Comparison of ENCODE assay signal across 8 mouse cellular contexts in the genomic region with DNA sequence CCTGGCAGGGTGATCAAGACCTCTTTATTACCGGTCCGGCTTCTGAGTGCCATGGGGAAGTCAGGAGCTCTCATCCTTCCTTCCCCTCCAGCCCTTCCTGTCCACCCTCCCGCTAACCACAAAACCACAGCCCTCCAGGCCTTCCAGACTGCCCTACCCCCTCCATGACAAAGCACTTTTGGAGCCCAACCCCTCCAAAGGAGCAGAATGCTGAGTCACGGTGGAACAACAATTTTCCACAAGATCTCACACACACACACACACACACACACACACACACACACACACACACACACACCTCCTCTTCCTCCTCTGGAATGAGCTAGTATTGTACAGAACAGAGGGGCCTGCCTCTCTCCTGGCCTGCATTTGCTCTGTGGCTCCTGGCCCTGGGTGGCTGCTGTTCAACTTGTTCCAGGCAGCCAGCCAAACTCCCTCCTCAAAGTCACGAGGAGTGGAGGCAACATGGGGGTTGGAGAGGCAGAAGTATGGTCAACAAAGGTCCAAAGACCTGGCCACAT. TPM values are rescaled to one million over a fixed set of nuclear protein-coding genes. Genes with fewer than 3 reads are reported as not detected.
DNase-seq lines count a peak whose midpoint lies in the region; ATAC-seq lines count a peak whose summit lies in the region.

No protein-coding gene starts in this region.

- no peak overlapping the region for H3K4me2 ChIP-seq in hindbrain, embryonic 16.5 days (ENCODE audit: low read length)
- H3K4me2 ChIP-seq in hindbrain, embryonic 13.5 days = no peak overlapping the region
- H3K4me2 ChIP-seq in liver, embryonic 11.5 days = peak overlapping the region; percentile 53
- H3K4me2 ChIP-seq in forebrain, embryonic 16.5 days (ENCODE audit: low read length) = no peak overlapping the region

- H3K9me3 ChIP-seq in hindbrain, embryonic 16.5 days (ENCODE audit: control insufficient read depth, low read length) = no peaks in the 10 kb centered on the region
- no peaks in the 10 kb centered on the region for H3K9me3 ChIP-seq in hindbrain, embryonic 13.5 days
- no peaks in the 10 kb centered on the region for H3K9me3 ChIP-seq in liver, embryonic 11.5 days (ENCODE audit: control insufficient read depth, low read length)
- H3K9me3 ChIP-seq in forebrain, embryonic 16.5 days (ENCODE audit: control insufficient read depth, low read length) = no peaks in the 10 kb centered on the region

- no peak overlapping the region for H3K4me3 ChIP-seq in hindbrain, embryonic 16.5 days (ENCODE audit: low read length)
- H3K4me3 ChIP-seq in hindbrain, embryonic 13.5 days = no peak overlapping the region
- no peak overlapping the region for H3K4me3 ChIP-seq in liver, embryonic 11.5 days (ENCODE audit: low read depth, low read length)
- H3K4me3 ChIP-seq in forebrain, embryonic 16.5 days (replicated peaks; ENCODE audit: low read length) = no peak overlapping the region

- no peaks in the 10 kb centered on the region for H3K36me3 ChIP-seq in hindbrain, embryonic 16.5 days (ENCODE audit: control insufficient read depth, insufficient read depth, low read length)
- H3K36me3 ChIP-seq in hindbrain, embryonic 13.5 days = no peaks in the 10 kb centered on the region
- peaks cover under 1% of the 10 kb centered on the region; the same call in 1 of the 2 replicates for H3K36me3 ChIP-seq in liver, embryonic 11.5 days (ENCODE audit: control insufficient read depth, insufficient read depth, low read length)
- H3K36me3 ChIP-seq in forebrain, embryonic 16.5 days (ENCODE audit: control insufficient read depth, insufficient read depth) = no peaks in the 10 kb centered on the region

- H3K27ac ChIP-seq in hindbrain, embryonic 16.5 days (ENCODE audit: low read depth, low read length) = peak overlapping the region; percentile 45; the same call in 1 of the 2 replicates
- no peak overlapping the region for H3K27ac ChIP-seq in hindbrain, embryonic 13.5 days
- peak overlapping the region; percentile 79 for H3K27ac ChIP-seq in liver, embryonic 11.5 days (ENCODE audit: low read depth, low read length)
- no peak overlapping the region for H3K27ac ChIP-seq in forebrain, embryonic 16.5 days (ENCODE audit: low read length)

- 58% methylated on average over 5 of the region's 5 CpGs for WGBS in hindbrain, embryonic 16.5 days
- WGBS in hindbrain, embryonic 13.5 days = 63% methylated on average over 5 of the region's 5 CpGs
- WGBS in liver, embryonic 11.5 days = 21% methylated on average over 5 of the region's 5 CpGs
- WGBS in forebrain, embryonic 16.5 days = 55% methylated on average over 5 of the region's 5 CpGs

- H3K4me1 ChIP-seq in hindbrain, embryonic 16.5 days (ENCODE audit: control insufficient read depth, insufficient read depth, low read depth, low read length) = peaks cover 9% of the 10 kb centered on the region
- peaks cover 11% of the 10 kb centered on the region for H3K4me1 ChIP-seq in hindbrain, embryonic 13.5 days (replicated peaks)
- H3K4me1 ChIP-seq in liver, embryonic 11.5 days (replicated peaks; ENCODE audit: control insufficient read depth, insufficient read depth, low read length) = peaks cover 45% of the 10 kb centered on the region
- H3K4me1 ChIP-seq in forebrain, embryonic 16.5 days (replicated peaks; ENCODE audit: control insufficient read depth, insufficient read depth, low read length) = peaks cover 11% of the 10 kb centered on the region

- no peak overlapping the region for H3K9ac ChIP-seq in hindbrain, embryonic 16.5 days (ENCODE audit: low read depth, low read length)
- no peak overlapping the region for H3K9ac ChIP-seq in hindbrain, embryonic 13.5 days
- peak overlapping the region; percentile 55 for H3K9ac ChIP-seq in liver, embryonic 11.5 days (ENCODE audit: low read depth, low read length)
- no peak overlapping the region for H3K9ac ChIP-seq in forebrain, embryonic 16.5 days (replicated peaks; ENCODE audit: low read depth, low read length)

- no peak for ATAC-seq in hindbrain, embryonic 16.5 days
- ATAC-seq in hindbrain, embryonic 13.5 days (ENCODE audit: low FRiP score) = no peak
- ATAC-seq in erythroid progenitor cell, adult 5-6 weeks (replicated peaks; ENCODE audit: low FRiP score, poor library complexity, severe bottlenecking) = peak; percentile 69
- ATAC-seq in liver, embryonic 11.5 days (replicated peaks; ENCODE audit: low FRiP score) = peak; percentile 43
- ATAC-seq in forebrain, embryonic 16.5 days = no peak

- no peaks in the 10 kb centered on the region for H3K27me3 ChIP-seq in hindbrain, embryonic 16.5 days (replicated peaks; ENCODE audit: control insufficient read depth, insufficient read depth, low read length)
- no peaks in the 10 kb centered on the region for H3K27me3 ChIP-seq in hindbrain, embryonic 13.5 days
- H3K27me3 ChIP-seq in liver, embryonic 11.5 days (replicated peaks; ENCODE audit: control insufficient read depth, insufficient read depth, low read length) = no peaks in the 10 kb centered on the region
- no peaks in the 10 kb centered on the region for H3K27me3 ChIP-seq in forebrain, embryonic 16.5 days (replicated peaks; ENCODE audit: control insufficient read depth, insufficient read depth, low read length)

- DNase-seq in adrenal gland, adult 18-20 months (ENCODE audit: low spot score in 2 of 2) = peak; percentile 73 to 77
- peak; percentile 93 for DNase-seq in kidney, adult 18-20 months
- no peak for DNase-seq in liver, embryonic 11.5 days (ENCODE audit: low spot score)
- peak; percentile 83 for DNase-seq in ovary, postnatal 36 days (ENCODE audit: low spot score)

RNA-seq across cellular contexts. Expression of gene Fth1, which starts 1.9 kb away (rescaled TPM):
- polyA plus RNA-seq in hindbrain, embryonic 16.5 days (2015; fragmentation: Nextera tagmentation; extraction: Ambion mirVana) = 1,751 and 1,961 TPM in 2 replicates
- polyA plus RNA-seq in hindbrain, embryonic 13.5 days (2015; fragmentation: Nextera tagmentation; extraction: Ambion mirVana) = 1,535 and 1,618 TPM in 2 replicates
- total RNA-seq in adrenal gland, adult 18-20 months (2021) = 1,000 to 10,000 TPM; 3,118 to 4,182 TPM
- 2,541 and 2,855 TPM in 2 replicates for total RNA-seq in erythroid progenitor cell, adult 5-6 weeks (2015; ENCODE audit: low replicate concordance)
- 1,910 and 2,502 TPM in 2 replicates for total RNA-seq in erythroid progenitor cell, adult 5-6 weeks (2017; ENCODE audit: low replicate concordance)
- polyA plus RNA-seq in liver, embryonic 11.5 days (2014; fragmentation: Nextera tagmentation; extraction: Ambion mirVana) = 3,796 and 3,887 TPM in 2 replicates
- 1,497 and 1,681 TPM in 2 replicates for polyA plus RNA-seq in forebrain, embryonic 16.5 days (2015; fragmentation: Nextera tagmentation; extraction: Ambion mirVana)

RNA-seq across cellular contexts. Expression of gene Best1, which starts 22.9 kb away (rescaled TPM):
- 2.5 and 3.2 TPM in 2 replicates for polyA plus RNA-seq in hindbrain, embryonic 16.5 days (2015; fragmentation: Nextera tagmentation; extraction: Ambion mirVana)
- 1.5 and 1.7 TPM in 2 replicates for polyA plus RNA-seq in hindbrain, embryonic 13.5 days (2015; fragmentation: Nextera tagmentation; extraction: Ambion mirVana)
- total RNA-seq in adrenal gland, adult 18-20 months (2021) = under 1 TPM; 0.22 to 0.30 TPM
- total RNA-seq in erythroid progenitor cell, adult 5-6 weeks (2015; ENCODE audit: low replicate concordance) = not detected in 2 replicates
- not detected in 2 replicates for total RNA-seq in erythroid progenitor cell, adult 5-6 weeks (2017; ENCODE audit: low replicate concordance)
- 0.31 and 0.59 TPM in 2 replicates for polyA plus RNA-seq in liver, embryonic 11.5 days (2014; fragmentation: Nextera tagmentation; extraction: Ambion mirVana)
- 1.2 and 1.5 TPM in 2 replicates for polyA plus RNA-seq in forebrain, embryonic 16.5 days (2015; fragmentation: Nextera tagmentation; extraction: Ambion mirVana)

RNA-seq across cellular contexts. Expression of gene Rab3il1, which starts 23.0 kb away (rescaled TPM):
- polyA plus RNA-seq in hindbrain, embryonic 16.5 days (2015; fragmentation: Nextera tagmentation; extraction: Ambion mirVana) = 22.1 and 25.6 TPM in 2 replicates
- 22.6 and 25.1 TPM in 2 replicates for polyA plus RNA-seq in hindbrain, embryonic 13.5 days (2015; fragmentation: Nextera tagmentation; extraction: Ambion mirVana)
- total RNA-seq in adrenal gland, adult 18-20 months (2021) = 1 to 10 TPM; 3.6 to 5.9 TPM
- 252 and 262 TPM in 2 replicates for total RNA-seq in erythroid progenitor cell, adult 5-6 weeks (2015; ENCODE audit: low replicate concordance)
- total RNA-seq in erythroid progenitor cell, adult 5-6 weeks (2017; ENCODE audit: low replicate concordance) = 345 and 413 TPM in 2 replicates
- 133 and 137 TPM in 2 replicates for polyA plus RNA-seq in liver, embryonic 11.5 days (2014; fragmentation: Nextera tagmentation; extraction: Ambion mirVana)
- polyA plus RNA-seq in forebrain, embryonic 16.5 days (2015; fragmentation: Nextera tagmentation; extraction: Ambion mirVana) = 18.0 and 18.4 TPM in 2 replicates

Comparison
In these comparisons a context has a peak if more than half of its experiments do, and no peak if none do; other contexts are left out.
1. H3K27ac ChIP-seq: peak in hindbrain, embryonic 16.5 days (single experiment) and liver, embryonic 11.5 days (single experiment); none in hindbrain, embryonic 13.5 days (single experiment) and forebrain, embryonic 16.5 days (single experiment).
2. ATAC-seq: peak in erythroid progenitor cell, adult 5-6 weeks (single experiment) and liver, embryonic 11.5 days (single experiment); none in hindbrain, embryonic 16.5 days (single experiment), hindbrain, embryonic 13.5 days (single experiment) and forebrain, embryonic 16.5 days (single experiment).